Mouse (Mus musculus): ENCODE results near the gene Stk39.

Stk39 gene

GRCm38 (mm10) chr2:68458115-68458514, 14.0 kb downstream of the Stk39 start:
- no peak for DNase-seq (ENCODE audit: low read depth, low spot score)

DNA sequence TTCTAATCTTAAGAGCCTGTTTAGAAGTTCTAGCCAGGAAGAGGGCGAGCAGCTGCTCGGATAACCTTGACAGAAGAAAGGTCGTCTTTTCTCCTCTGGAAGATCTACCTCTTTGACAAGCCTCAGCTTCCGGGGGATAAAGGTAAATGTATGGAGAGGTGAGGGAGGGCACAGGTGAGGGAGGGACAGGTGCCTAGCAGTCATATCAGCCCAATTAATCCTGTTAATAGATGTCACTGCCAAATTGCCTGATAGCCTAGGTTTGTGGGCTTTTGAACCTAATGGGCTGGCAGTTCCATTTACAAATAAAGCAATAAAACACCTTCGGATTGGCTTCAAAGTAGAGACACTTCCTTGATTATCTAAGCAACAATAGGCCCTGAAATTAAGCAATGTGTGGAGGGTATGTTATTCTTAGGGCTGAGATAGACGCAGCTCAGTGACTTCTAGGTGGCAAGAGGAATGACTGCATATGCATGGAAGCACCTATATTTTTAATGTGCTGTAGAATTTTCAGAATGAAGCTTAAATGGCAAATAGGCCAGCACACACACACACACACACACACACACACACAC, 14.5 kb downstream of the Stk39 start:
- DNase-seq (ENCODE audit: low read depth, low spot score): no peak

- no peak for DNase-seq (ENCODE audit: low read depth, low spot score)
These were observed 15.2 kb downstream of the Stk39 start for GRCm38 (mm10) chr2:68456899-68457298.

DNA sequence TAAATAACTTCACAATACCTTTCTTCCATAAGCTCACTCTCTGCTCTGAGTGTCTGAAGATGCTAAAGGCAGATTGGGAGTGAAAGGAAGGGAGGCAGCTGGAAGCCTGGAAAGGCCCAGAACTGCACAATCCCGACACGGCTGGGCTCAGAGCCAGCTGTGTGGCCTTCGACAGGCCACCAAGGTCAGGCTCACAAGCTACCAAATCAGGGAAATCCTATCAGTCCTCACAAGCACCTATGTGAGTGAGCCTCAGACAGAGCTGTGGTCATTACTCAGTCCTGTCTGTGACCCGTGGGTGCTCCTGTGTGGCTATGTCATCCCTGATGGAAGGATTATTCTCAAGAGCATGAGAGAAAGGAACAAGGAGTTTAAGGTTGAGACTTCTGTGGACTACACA, 19.7 kb downstream of the Stk39 start:
- DNase-seq (ENCODE audit: low read depth, low spot score): no peak

- DNase-seq (ENCODE audit: low read depth, low spot score): no peak
These were observed 24.0 kb downstream of the Stk39 start for GRCm38 (mm10) chr2:68448035-68448434.

GRCm38 (mm10) chr2:68443141-68443540, 28.9 kb downstream of the Stk39 start:
- no peak for DNase-seq (ENCODE audit: low read depth, low spot score)

- DNase-seq (ENCODE audit: low read depth, low spot score): no peak
These were observed 29.9 kb downstream of the Stk39 start for GRCm38 (mm10) chr2:68442113-68442717.

- DNase-seq (ENCODE audit: low read depth, low spot score): no peak
These were observed 32.5 kb downstream of the Stk39 start for GRCm38 (mm10) chr2:68439614-68440013.

- no peak for DNase-seq (ENCODE audit: low read depth, low spot score)
These were observed 34.1 kb downstream of the Stk39 start for GRCm38 (mm10) chr2:68437920-68438319.

DNA sequence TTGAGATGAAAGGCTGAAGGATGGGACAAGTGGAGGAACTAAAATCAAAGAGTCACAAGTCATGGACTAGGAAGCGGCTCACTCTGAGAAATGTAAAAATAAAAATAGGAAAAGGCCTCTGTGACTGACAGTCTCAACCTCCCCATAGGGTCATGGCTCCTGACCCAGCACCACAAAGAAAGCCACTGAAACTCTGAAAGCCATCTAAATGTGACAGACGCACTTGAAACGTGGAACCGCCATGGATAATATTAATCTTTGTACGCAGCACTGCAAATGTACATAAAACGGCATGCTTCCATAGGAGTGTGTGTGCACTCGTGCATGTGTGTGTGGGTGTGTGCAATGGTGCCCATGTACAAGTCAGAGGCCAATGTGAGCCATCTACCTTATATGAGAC, 34.9 kb downstream of the Stk39 start:
- no peak for DNase-seq (ENCODE audit: low read depth, low spot score)

- no peak for DNase-seq (ENCODE audit: low read depth, low spot score)
These were observed 35.8 kb downstream of the Stk39 start for GRCm38 (mm10) chr2:68436305-68436704.

- DNase-seq (ENCODE audit: low read depth, low spot score): no peak
These were observed 36.4 kb downstream of the Stk39 start for GRCm38 (mm10) chr2:68435494-68436255.

DNA sequence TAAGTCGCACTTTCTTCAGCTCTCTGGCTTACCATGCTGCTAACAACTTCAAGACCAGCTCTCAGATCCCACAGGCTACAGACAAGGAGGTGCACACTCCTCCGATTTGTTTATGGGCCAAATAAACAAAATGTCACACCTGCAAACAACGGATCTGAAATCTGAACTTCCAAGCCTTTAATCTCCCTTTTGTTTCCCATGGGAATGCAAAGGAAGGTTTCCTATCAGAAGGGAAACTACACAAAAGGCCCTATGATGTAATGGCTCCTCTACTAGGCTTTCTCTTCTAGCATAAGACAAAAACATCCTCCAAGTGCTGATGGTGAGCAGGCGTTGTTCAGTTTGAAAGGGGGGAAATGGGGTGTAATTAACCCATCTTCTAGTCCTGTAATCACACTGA, 37.1 kb downstream of the Stk39 start:
- no peak for DNase-seq (ENCODE audit: low read depth, low spot score)

DNA sequence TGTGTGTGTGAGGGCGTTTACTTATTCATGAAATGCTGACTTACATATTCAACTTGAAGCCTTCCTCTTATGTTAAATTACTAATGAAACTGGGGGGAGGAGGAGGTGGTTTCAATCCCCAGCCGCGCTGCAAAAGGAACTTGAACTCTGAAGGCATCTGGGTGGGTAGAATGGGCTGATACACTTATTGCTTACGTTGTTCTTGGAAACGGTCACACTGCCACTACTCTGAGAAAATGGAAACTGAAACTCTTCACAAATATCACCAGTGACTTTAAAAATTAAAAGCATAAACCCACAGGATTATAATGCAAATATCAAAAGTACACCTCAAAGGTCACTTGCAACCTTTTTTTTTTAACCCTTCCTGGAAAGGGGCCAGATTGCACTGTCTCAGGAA, 37.5 kb downstream of the Stk39 start:
- no peak for DNase-seq (ENCODE audit: low read depth, low spot score)

DNA sequence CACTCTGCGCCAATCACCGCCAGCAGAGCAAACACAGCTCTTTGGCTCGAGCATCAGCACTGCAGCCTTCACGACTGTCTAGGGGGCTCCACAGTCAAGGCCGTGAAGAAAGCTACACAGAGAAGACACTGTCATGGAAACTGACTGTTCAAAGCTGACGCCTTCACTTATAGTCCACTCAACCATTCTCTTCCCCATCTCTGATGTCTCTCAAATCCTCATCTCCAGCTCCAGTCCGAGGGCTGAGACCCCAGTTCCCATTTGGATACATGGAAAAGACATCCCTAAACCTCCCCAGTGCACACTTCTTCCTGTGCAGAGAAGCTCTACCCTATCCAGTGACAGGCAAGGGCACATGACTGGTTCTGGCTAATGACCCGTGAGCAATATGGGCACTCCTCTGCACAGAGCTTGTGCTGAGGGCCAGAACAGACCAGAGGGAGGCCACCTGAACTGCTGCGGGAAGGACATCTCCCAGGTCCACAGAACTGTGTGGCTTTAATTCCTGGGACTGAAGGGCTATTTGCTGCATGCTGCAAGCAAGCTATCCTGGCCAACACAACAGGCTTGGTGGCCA, 38.2 kb downstream of the Stk39 start:
- no peak for DNase-seq (ENCODE audit: low read depth, low spot score)

DNA sequence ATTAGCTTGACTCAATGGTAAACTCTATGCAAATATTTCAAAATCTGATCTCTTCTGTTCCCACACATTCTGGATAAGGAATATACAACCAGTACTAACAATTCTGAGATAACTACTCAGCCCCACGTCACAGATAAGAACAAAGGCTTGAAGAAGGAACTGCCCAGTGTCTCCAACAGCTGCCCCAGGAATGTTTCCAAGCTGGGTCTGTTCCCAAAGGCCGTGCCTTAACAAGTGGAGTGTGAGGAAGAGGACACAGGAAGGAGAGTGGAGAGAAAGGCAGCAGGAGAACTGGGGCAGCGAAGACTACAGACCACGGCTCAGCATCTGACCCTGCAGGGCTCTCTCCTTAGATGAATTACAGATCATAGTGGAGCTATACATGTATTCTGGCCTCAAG, 39.2 kb downstream of the Stk39 start:
- DNase-seq (ENCODE audit: low read depth, low spot score): no peak

- no peak for DNase-seq (ENCODE audit: low read depth, low spot score)
These were observed 40.8 kb downstream of the Stk39 start for GRCm38 (mm10) chr2:68431024-68431962.

DNA sequence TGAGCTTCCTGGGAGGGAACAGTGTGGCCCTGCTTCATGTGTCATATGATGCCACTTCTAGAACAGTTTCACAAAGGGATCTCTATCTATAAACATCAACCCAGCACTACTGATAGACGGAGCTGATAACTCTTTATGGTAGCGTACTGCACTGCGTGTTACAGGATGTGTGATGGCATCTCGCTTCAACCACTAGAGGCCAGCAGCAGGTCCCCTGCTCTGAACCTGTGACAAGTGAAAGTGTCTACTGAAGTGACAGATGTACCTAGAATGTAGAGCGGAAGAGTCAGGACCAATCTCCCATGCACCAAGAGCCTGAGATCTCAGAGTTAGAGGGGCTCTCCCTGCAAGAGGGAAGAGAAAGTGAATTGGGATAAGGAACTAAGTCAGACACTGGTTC, 41.6 kb downstream of the Stk39 start:
- DNase-seq (ENCODE audit: low read depth, low spot score): no peak

GRCm38 (mm10) chr2:68429436-68429835, 42.6 kb downstream of the Stk39 start:
- no peak for DNase-seq (ENCODE audit: low read depth, low spot score)

- DNase-seq (ENCODE audit: low read depth, low spot score): no peak
These were observed 45.0 kb downstream of the Stk39 start for GRCm38 (mm10) chr2:68426977-68427577.

GRCm38 (mm10) chr2:68426074-68426473, 46.0 kb downstream of the Stk39 start:
- DNase-seq (ENCODE audit: low read depth, low spot score): no peak
